Mouse (Mus musculus) MEL (cell line): ENCODE measurements around the gene Gm5431. TPM values are rescaled to one million over a fixed set of nuclear protein-coding genes. Genes with fewer than 3 reads are reported as not detected.
"Not testable (repeated sequence)": the region's sequence is repeated elsewhere in the genome, so short reads cannot be mapped to it uniquely, and the experiment has no call there.

ENCODE experiments used
- DNase-seq: peaks from one replicate; pipeline ENCODE4 v3.0.0; 2011; ENCODE audit warnings: low read depth, low spot score
- H3K27ac ChIP-seq: 2 replicates; pipeline ENCODE4 v1.5.1; 2012; ENCODE audit warnings: low read depth, mild to moderate bottlenecking, control low read depth, low read length, moderate library complexity; ENCODE audit not compliant: control insufficient read depth
- H3K27me3 ChIP-seq, 2 experiments: fragments of 150-350 bp in 1 of 2; sonication (generic) in 1 of 2; 2 replicates each; pipeline ENCODE4 v1.6.1; 2012; ENCODE audit warnings: low read length in 2 of 2, mild to moderate bottlenecking in 2 of 2, improper control_type of control experiment in 1 of 2, moderate library complexity in 1 of 2; ENCODE audit not compliant: insufficient read depth in 2 of 2, control insufficient read depth in 1 of 2
- H3K36me3 ChIP-seq, 2 experiments: 2 replicates each; pipeline ENCODE4 v1.6.1; 2012 to 2014; ENCODE audit warnings: low read length in 2 of 2, improper control_type of control experiment in 1 of 2, inconsistent platforms in 1 of 2, mild to moderate bottlenecking in 1 of 2; ENCODE audit not compliant: insufficient read depth in 2 of 2, control insufficient read depth in 1 of 2
- H3K4me1 ChIP-seq, 2 experiments: fragments of 150-350 bp in 1 of 2; sonication (generic) in 1 of 2; 2 replicates each; pipeline ENCODE4 v1.6.1; 2012; ENCODE audit warnings: low read length in 2 of 2, improper control_type of control experiment in 1 of 2, mild to moderate bottlenecking in 1 of 2; ENCODE audit not compliant: insufficient read depth in 2 of 2, control insufficient read depth in 1 of 2
- H3K4me3 ChIP-seq, 2 experiments: fragments of 150-350 bp in 1 of 2; sonication (generic) in 1 of 2; 2 replicates each; pipeline ENCODE4 v1.5.1; 2012; ENCODE audit warnings: low read depth in 2 of 2, low read length in 2 of 2, mild to moderate bottlenecking in 2 of 2, moderate library complexity in 2 of 2, control low read depth in 1 of 2, improper control_type of control experiment in 1 of 2; ENCODE audit not compliant: control insufficient read depth in 1 of 2, insufficient read depth in 1 of 2
- H3K79me2 ChIP-seq: 2 replicates; pipeline ENCODE4 v1.6.1; 2012; ENCODE audit warnings: mild to moderate bottlenecking, low read length, moderate library complexity; ENCODE audit not compliant: control insufficient read depth, poor library complexity, insufficient read depth
- H3K9ac ChIP-seq: 2 replicates; pipeline ENCODE4 v1.6.1; 2012; ENCODE audit warnings: low read depth, mild to moderate bottlenecking, control low read depth, low read length, moderate library complexity; ENCODE audit not compliant: control insufficient read depth, poor library complexity, severe bottlenecking
- H3K9me3 ChIP-seq: fragments of 150-350 bp; sonication (generic); replicated peaks from 2 replicates; pipeline ENCODE4 v1.6.1; 2012; ENCODE audit warnings: mild to moderate bottlenecking, low read length, improper control_type of control experiment, moderate library complexity; ENCODE audit not compliant: insufficient read depth
- CHD2 ChIP-seq: IDR thresholded peaks from 2 replicates; pipeline ENCODE4 v1.6.1; 2011; ENCODE audit warnings: low read length, improper control_type of control experiment
- CTCF ChIP-seq, 3 experiments: IDR thresholded peaks in 2 of 3; conservative IDR thresholded peaks in 1 of 3; 2 replicates each; pipeline ENCODE4 v1.5.1; 2011 to 2012; ENCODE audit warnings: low read length in 3 of 3, low read depth in 2 of 3, mild to moderate bottlenecking in 2 of 3, improper control_type of control experiment in 1 of 3, inconsistent platforms in 1 of 3, mixed read lengths in 1 of 3, moderate library complexity in 1 of 3; ENCODE audit not compliant: control insufficient read depth in 1 of 3, insufficient read depth in 1 of 3, poor library complexity in 1 of 3, severe bottlenecking in 1 of 3
- ELF1 ChIP-seq: IDR thresholded peaks from 2 replicates; pipeline ENCODE4 v1.6.1; 2014; ENCODE audit warnings: low read depth, mild to moderate bottlenecking, inconsistent platforms, low read length, improper control_type of control experiment, moderate library complexity
- ETS1 ChIP-seq: IDR thresholded peaks from 2 replicates; pipeline ENCODE4 v1.6.1; 2012; ENCODE audit warnings: low read depth, mild to moderate bottlenecking, inconsistent platforms, low read length, improper control_type of control experiment, moderate library complexity
- GABPA ChIP-seq: IDR thresholded peaks from 2 replicates; pipeline ENCODE4 v1.6.1; 2012; ENCODE audit warnings: low read depth, mild to moderate bottlenecking, inconsistent platforms, low read length, improper control_type of control experiment, moderate library complexity
- HCFC1 ChIP-seq: IDR thresholded peaks from 2 replicates; pipeline ENCODE4 v1.6.1; 2012; ENCODE audit warnings: low read depth, mild to moderate bottlenecking, inconsistent platforms, low read length, improper control_type of control experiment, moderate library complexity
- KAT2A ChIP-seq: conservative IDR thresholded peaks from 2 replicates; pipeline ENCODE4 v1.6.1; 2012; ENCODE audit warnings: low read depth, low read length, improper control_type of control experiment, inconsistent platforms
- MAZ ChIP-seq: IDR thresholded peaks from 2 replicates; pipeline ENCODE4 v1.6.1; 2012; ENCODE audit warnings: low read depth, mild to moderate bottlenecking, inconsistent platforms, low read length, improper control_type of control experiment
- NELFE ChIP-seq: IDR thresholded peaks from 2 replicates; pipeline ENCODE4 v1.6.1; 2011; ENCODE audit warnings: low read depth, low read length, improper control_type of control experiment
- NRF1 ChIP-seq: IDR thresholded peaks from 2 replicates; pipeline ENCODE4 v1.6.1; 2014; ENCODE audit warnings: low read depth, mild to moderate bottlenecking, inconsistent platforms, low read length, improper control_type of control experiment, moderate library complexity; ENCODE audit not compliant: poor library complexity, insufficient read depth, severe bottlenecking
- POLR2A ChIP-seq, 2 experiments: IDR thresholded peaks; 2 replicates each; pipeline ENCODE4 v1.6.1; 2011 to 2012; ENCODE audit warnings: low read length in 2 of 2, mild to moderate bottlenecking in 2 of 2, control low read depth in 1 of 2, improper control_type of control experiment in 1 of 2, low read depth in 1 of 2, moderate library complexity in 1 of 2; ENCODE audit not compliant: control insufficient read depth in 1 of 2, insufficient read depth in 1 of 2, poor library complexity in 1 of 2
- RAD21 ChIP-seq: IDR thresholded peaks from 2 replicates; pipeline ENCODE4 v1.6.1; 2011; ENCODE audit warnings: mild to moderate bottlenecking, low read depth, low read length, improper control_type of control experiment
- TBP ChIP-seq: IDR thresholded peaks from 2 replicates; pipeline ENCODE4 v1.8.0; 2011; ENCODE audit warnings: low read depth, low read length, improper control_type of control experiment
- TCF12 ChIP-seq: IDR thresholded peaks from 2 replicates; pipeline ENCODE4 v1.6.1; 2014; ENCODE audit warnings: low read depth, mild to moderate bottlenecking, inconsistent platforms, low read length, improper control_type of control experiment, moderate library complexity
- ZC3H11A ChIP-seq: IDR thresholded peaks from 2 replicates; pipeline ENCODE4 v1.6.1; 2012; ENCODE audit warnings: low read depth, mild to moderate bottlenecking, inconsistent platforms, low read length, improper control_type of control experiment
- ZNF384 ChIP-seq: IDR thresholded peaks from 2 replicates; pipeline ENCODE4 v1.6.1; 2012; ENCODE audit warnings: low read depth, mild to moderate bottlenecking, inconsistent platforms, low read length, improper control_type of control experiment
- polyA plus RNA-seq, 2 experiments: library from polyadenylated mRNA; stranded (reverse) in 1 of 2; unstranded in 1 of 2; fragments of >175 nt in 1 of 2; fragments of >200 nt in 1 of 2; gene quantifications; 2 replicates each; pipeline versions ENCODE4 v1.2.1 to v1.2.4; 2012; ENCODE audit warnings: low replicate concordance in 2 of 2, low read depth in 1 of 2; ENCODE audit not compliant: insufficient read length in 2 of 2, insufficient read depth in 1 of 2, missing spikeins in 1 of 2
- total RNA-seq: library from RNA; depleted of rRNA; stranded (reverse); fragments of 300-350 nt; gene quantifications from 2 replicates; pipeline ENCODE4 v1.2.3, GENCODE M21; 2012

The Gm5431 gene
- total and polyA plus RNA-seq, 3 experiments: 0.04 TPM; not detected in 2

DNA sequence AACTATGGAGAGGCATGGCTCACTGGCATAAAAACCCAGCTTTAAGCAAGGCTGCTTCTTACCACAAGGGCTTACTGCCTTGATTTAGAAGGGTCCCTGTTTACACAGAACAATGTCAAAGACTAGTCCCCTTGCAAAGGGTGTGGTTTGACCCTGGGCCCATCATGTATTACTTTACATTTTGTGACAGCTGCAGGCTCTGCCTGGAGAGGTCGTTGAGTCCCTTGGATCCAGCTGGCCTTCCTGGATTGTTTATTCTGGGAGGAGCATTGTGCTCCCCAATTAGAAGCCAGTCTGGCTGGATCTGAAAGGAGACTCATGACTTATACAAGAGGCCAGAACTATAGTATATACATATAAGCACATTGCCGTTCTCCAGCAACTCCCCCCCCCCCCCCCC is 51.8 kb downstream of the Gm5431 start (continued):
- TF ChIP-seq NRF1: no peak
- TF ChIP-seq, all 39 proteins: peak for 0

DNA sequence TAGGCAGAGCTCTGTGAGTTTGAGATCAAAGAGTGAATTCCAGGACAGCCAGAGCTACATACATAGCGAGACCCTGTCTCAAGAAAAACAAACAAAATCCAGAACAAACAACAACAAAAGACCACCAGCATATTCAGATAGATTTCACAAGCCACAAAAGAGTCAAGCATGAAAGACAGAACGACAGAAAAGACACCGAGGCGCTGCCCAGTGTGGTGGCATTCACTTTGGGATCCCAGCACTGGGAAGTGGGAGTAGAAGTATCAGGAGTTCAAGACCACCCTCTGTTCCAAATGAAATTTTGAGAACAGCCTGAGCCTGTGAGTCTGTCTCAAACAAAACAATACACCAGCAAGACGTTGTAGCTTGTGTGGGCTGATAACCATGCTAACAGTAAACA is 55.1 kb downstream of the Gm5431 start:
- no peaks in the 10 kb centered on the region for H3K4me1 ChIP-seq
- no peak overlapping the region for H3K4me3 ChIP-seq
- TF ChIP-seq TBP: peak; percentile 96
- no peak for TF ChIP-seq ETS1
- no peak overlapping the region for H3K27ac ChIP-seq
- DNase-seq: peak; percentile 42
- no peaks in the 10 kb centered on the region for H3K27me3 ChIP-seq
- H3K79me2 ChIP-seq: no peaks in the 10 kb centered on the region
- H3K9me3 ChIP-seq: no peaks in the 10 kb centered on the region
- H3K9ac ChIP-seq: no peak overlapping the region
- H3K36me3 ChIP-seq: no peaks in the 10 kb centered on the region

DNA sequence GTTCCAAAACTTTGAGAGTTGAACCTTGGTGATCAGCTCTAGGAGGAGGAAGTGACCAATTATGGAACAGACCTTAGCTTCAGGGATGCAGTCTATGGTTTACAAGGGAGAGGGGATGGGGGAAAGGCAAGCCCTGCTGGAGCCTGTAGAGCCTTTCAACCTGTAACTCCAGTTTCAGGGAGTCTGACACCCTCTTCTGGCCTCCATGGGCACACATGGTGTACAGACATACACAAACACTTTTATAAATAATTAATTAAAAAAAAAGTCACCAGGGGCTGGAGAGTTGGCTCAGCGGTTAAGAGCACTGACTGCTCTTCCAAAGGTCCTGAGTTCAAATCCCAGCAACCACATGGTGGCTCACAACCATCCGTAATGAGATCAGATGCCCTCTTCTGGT is 55.7 kb downstream of the Gm5431 start:
- H3K4me1 ChIP-seq, H3K9ac ChIP-seq, H3K36me3 ChIP-seq, H3K27ac ChIP-seq, H3K9me3 ChIP-seq, H3K4me3 ChIP-seq, H3K79me2 ChIP-seq, H3K27me3 ChIP-seq: not testable (repeated sequence)
- DNase-seq: peak; percentile 50
- TF ChIP-seq CTCF (IDR thresholded peaks at IDR 0.05 in 2 of 3, conservative IDR thresholded peaks at IDR 0.05 in 1 of 3; ENCODE audit: control insufficient read depth in 1 of 3, insufficient read depth in 1 of 3, low read depth in 2 of 3, low read length in 3 of 3, poor library complexity in 1 of 3, severe bottlenecking in 1 of 3) (peak in 2 of 3 experiments; percentile 6 to 29; a peak in 2 of 6 replicates), RAD21 (peak; percentile 31), ZNF384 (peak; percentile 70)

DNA sequence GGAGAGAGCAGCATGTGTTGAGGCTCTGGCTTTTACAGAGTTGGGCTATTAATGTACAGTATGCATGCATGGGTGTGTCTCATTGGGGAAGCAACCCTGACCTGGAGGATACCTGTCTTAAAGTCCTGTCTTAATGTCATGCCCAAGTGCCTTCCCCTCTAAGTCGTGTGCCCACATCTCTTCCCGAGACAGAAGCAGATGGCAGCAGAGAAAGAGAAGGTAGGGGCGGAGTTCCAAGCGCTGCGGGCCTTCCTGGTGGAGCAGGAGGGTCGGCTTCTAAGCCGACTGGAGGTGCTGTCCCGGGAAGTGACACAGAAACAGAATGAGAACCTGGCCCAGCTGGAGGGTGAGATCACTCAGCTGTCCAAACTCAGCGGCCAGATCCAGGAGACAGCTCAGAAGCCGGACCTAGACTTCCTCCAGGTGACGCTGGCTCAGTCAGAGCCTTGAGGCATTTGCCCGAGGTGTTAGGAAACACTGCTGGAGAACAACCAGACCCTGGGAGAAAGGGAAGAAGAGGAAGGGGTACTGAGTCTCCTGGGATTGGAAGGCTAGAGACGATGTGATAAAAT is 56.7 kb downstream of the Gm5431 start:
- no peaks in the 10 kb centered on the region for H3K27me3 ChIP-seq
- DNase-seq: no peak
- no peaks in the 10 kb centered on the region for H3K79me2 ChIP-seq
- TF ChIP-seq CHD2: no peak
- TF ChIP-seq MAZ: no peak
- TF ChIP-seq ELF1: no peak
- TF ChIP-seq NELFE: no peak
- no peak for TF ChIP-seq ETS1
- TF ChIP-seq KAT2A: no peak
- no peak for TF ChIP-seq TCF12
- no peak for TF ChIP-seq POLR2A (IDR thresholded peaks at IDR 0.05; ENCODE audit: control insufficient read depth in 1 of 2, insufficient read depth in 1 of 2, low read depth in 1 of 2, low read length in 2 of 2, poor library complexity in 1 of 2)
- no peak for TF ChIP-seq GABPA
- TF ChIP-seq HCFC1: no peak
- TF ChIP-seq ZC3H11A: no peak
- no peak overlapping the region for H3K27ac ChIP-seq
- H3K4me1 ChIP-seq: no peaks in the 10 kb centered on the region
- H3K9me3 ChIP-seq: no peaks in the 10 kb centered on the region
- H3K9ac ChIP-seq: no peak overlapping the region
- no peak overlapping the region for H3K4me3 ChIP-seq
- no peaks in the 10 kb centered on the region for H3K36me3 ChIP-seq
